Mouse (Mus musculus) CH12.LX (cell line): ENCODE measurements around the gene Spns3. TPM values are rescaled to one million over a fixed set of nuclear protein-coding genes. Genes with fewer than 3 reads are reported as not detected.

Experiments used
- DNase-seq: peaks from one replicate; pipeline ENCODE4 v3.0.0-alpha.2; 2013; ENCODE audit errors: extremely low read depth
- H3K27ac ChIP-seq: 2 replicates; pipeline ENCODE4 v1.5.1; 2012; ENCODE audit warnings: low read depth, mild to moderate bottlenecking, control low read depth, moderate library complexity; ENCODE audit not compliant: insufficient read depth
- H3K27me3 ChIP-seq: replicated peaks from 2 replicates; pipeline ENCODE3; 2012; ENCODE audit warnings: inconsistent platforms
- H3K36me3 ChIP-seq, 2 experiments: replicated peaks in 1 of 2; 2 replicates each; pipeline versions ENCODE3 to v1.6.1; 2012; ENCODE audit warnings: inconsistent platforms in 1 of 2, low read length in 1 of 2, mild to moderate bottlenecking in 1 of 2, mixed read lengths in 1 of 2, moderate library complexity in 1 of 2; ENCODE audit not compliant: control insufficient read depth in 1 of 2, insufficient read depth in 1 of 2
- H3K4me1 ChIP-seq, 2 experiments: 2 replicates each; pipeline ENCODE4 v1.6.1; 2012; ENCODE audit warnings: inconsistent platforms in 1 of 2, moderate library complexity in 1 of 2; ENCODE audit not compliant: insufficient read depth in 2 of 2, control insufficient read depth in 1 of 2
- H3K4me2 ChIP-seq: 2 replicates; pipeline ENCODE4 v1.6.1; 2012; ENCODE audit warnings: low read depth, mild to moderate bottlenecking, control low read depth; ENCODE audit not compliant: poor library complexity, insufficient read depth, severe bottlenecking
- H3K4me3 ChIP-seq, 3 experiments: fragments of 150-350 bp in 1 of 3; sonication (generic) in 1 of 3; replicated peaks in 1 of 3; 2 replicates each; pipeline versions ENCODE3 to v1.5.1; 2011 to 2012; ENCODE audit warnings: low read depth in 2 of 3, low read length in 2 of 3, mild to moderate bottlenecking in 2 of 3, moderate library complexity in 2 of 3, control low read depth in 1 of 3, improper control_type of control experiment in 1 of 3, inconsistent platforms in 1 of 3, mixed read lengths in 1 of 3; ENCODE audit not compliant: poor library complexity in 1 of 3
- H3K79me2 ChIP-seq: replicated peaks from 2 replicates; pipeline ENCODE4 v1.6.1; 2012; ENCODE audit warnings: mild to moderate bottlenecking, moderate library complexity; ENCODE audit not compliant: control insufficient read depth, poor library complexity, insufficient read depth, severe bottlenecking; ENCODE audit errors: extremely low read depth
- H3K9ac ChIP-seq: 2 replicates; pipeline ENCODE4 v1.6.1; 2012; ENCODE audit warnings: low read depth, mild to moderate bottlenecking, control low read depth, moderate library complexity; ENCODE audit not compliant: insufficient read depth
- H3K9me3 ChIP-seq: replicated peaks from 2 replicates; pipeline ENCODE3; 2012; ENCODE audit warnings: low read length, inconsistent platforms, mixed read lengths
- BHLHE40 ChIP-seq: IDR thresholded peaks from 2 replicates; pipeline ENCODE4 v1.6.1; 2011; ENCODE audit warnings: mild to moderate bottlenecking, low read depth, low read length, improper control_type of control experiment
- CHD1 ChIP-seq: IDR thresholded peaks from 2 replicates; pipeline ENCODE4 v1.6.1; 2012; ENCODE audit warnings: low read depth, low read length, improper control_type of control experiment, inconsistent platforms
- CHD2 ChIP-seq: IDR thresholded peaks from 2 replicates; pipeline ENCODE4 v1.6.1; 2011; ENCODE audit warnings: low read length, improper control_type of control experiment
- E2F4 ChIP-seq: IDR thresholded peaks from 2 replicates; pipeline ENCODE4 v1.6.1; 2011; ENCODE audit warnings: low read depth, low read length, improper control_type of control experiment; ENCODE audit not compliant: insufficient replicate concordance
- ELF1 ChIP-seq: IDR thresholded peaks from 2 replicates; pipeline ENCODE4 v1.6.1; 2014; ENCODE audit warnings: low read depth, mild to moderate bottlenecking, inconsistent platforms, low read length, improper control_type of control experiment
- EP300 ChIP-seq: IDR thresholded peaks from 2 replicates; pipeline ENCODE4 v1.6.1; 2011; ENCODE audit warnings: low read length, improper control_type of control experiment
- ETS1 ChIP-seq: conservative IDR thresholded peaks from 2 replicates; pipeline ENCODE4 v1.6.1; 2012; ENCODE audit warnings: low read depth, mild to moderate bottlenecking, inconsistent platforms, low read length, improper control_type of control experiment, moderate library complexity
- GABPA ChIP-seq: IDR thresholded peaks from 2 replicates; pipeline ENCODE4 v1.6.1; 2012; ENCODE audit warnings: low read depth, low read length, improper control_type of control experiment, inconsistent platforms; ENCODE audit not compliant: insufficient replicate concordance
- HCFC1 ChIP-seq: IDR thresholded peaks from 2 replicates; pipeline ENCODE4 v1.6.1; 2012; ENCODE audit warnings: low read depth, mild to moderate bottlenecking, inconsistent platforms, low read length, improper control_type of control experiment
- IRF4 ChIP-seq: IDR thresholded peaks from 2 replicates; pipeline ENCODE4 v1.6.1; 2014; ENCODE audit warnings: low read depth, mild to moderate bottlenecking, inconsistent platforms, low read length, improper control_type of control experiment
- JUN ChIP-seq: IDR thresholded peaks from 2 replicates; pipeline ENCODE4 v1.6.1; 2011; ENCODE audit warnings: low read depth, mild to moderate bottlenecking, low read length, improper control_type of control experiment, moderate library complexity; ENCODE audit not compliant: insufficient read depth
- KAT2A ChIP-seq: IDR thresholded peaks from 2 replicates; pipeline ENCODE4 v1.6.1; 2012; ENCODE audit warnings: low read length, improper control_type of control experiment, inconsistent platforms; ENCODE audit not compliant: insufficient replicate concordance
- MAFK ChIP-seq: IDR thresholded peaks from 2 replicates; pipeline ENCODE4 v1.6.1; 2011; ENCODE audit warnings: low read length, improper control_type of control experiment; ENCODE audit not compliant: insufficient replicate concordance
- MAX ChIP-seq: IDR thresholded peaks from 2 replicates; pipeline ENCODE4 v1.6.1; 2011; ENCODE audit warnings: low read length, improper control_type of control experiment
- MAZ ChIP-seq: IDR thresholded peaks from 2 replicates; pipeline ENCODE4 v1.6.1; 2012; ENCODE audit warnings: low read depth, mild to moderate bottlenecking, inconsistent platforms, low read length, improper control_type of control experiment, moderate library complexity
- MEF2A ChIP-seq: IDR thresholded peaks from 2 replicates; pipeline ENCODE4 v1.6.1; 2014; ENCODE audit warnings: low read depth, mild to moderate bottlenecking, inconsistent platforms, low read length, improper control_type of control experiment, borderline replicate concordance
- MXI1 ChIP-seq: IDR thresholded peaks from 2 replicates; pipeline ENCODE4 v1.6.1; 2011; ENCODE audit warnings: mild to moderate bottlenecking, low read depth, low read length, improper control_type of control experiment
- MYC ChIP-seq: IDR thresholded peaks from 2 replicates; pipeline ENCODE4 v1.6.1; 2011; ENCODE audit warnings: low read depth, mild to moderate bottlenecking, improper control_type of control experiment, low read length
- NELFE ChIP-seq: IDR thresholded peaks from 2 replicates; pipeline ENCODE4 v1.6.1; 2011; ENCODE audit warnings: low read depth, low read length, improper control_type of control experiment
- NRF1 ChIP-seq: IDR thresholded peaks from 2 replicates; pipeline ENCODE4 v1.6.1; 2014; ENCODE audit warnings: low read depth, mild to moderate bottlenecking, inconsistent platforms, low read length, improper control_type of control experiment, moderate library complexity
- PAX5 ChIP-seq: IDR thresholded peaks from 2 replicates; pipeline ENCODE4 v1.6.1; 2012; ENCODE audit warnings: low read length, inconsistent platforms, mixed read lengths
- POLR2AphosphoS2 ChIP-seq: IDR thresholded peaks from 2 replicates; pipeline ENCODE4 v1.6.1; 2011; ENCODE audit warnings: low read depth, low read length, improper control_type of control experiment
- RAD21 ChIP-seq: IDR thresholded peaks from 2 replicates; pipeline ENCODE4 v1.6.1; 2011; ENCODE audit warnings: low read depth, mild to moderate bottlenecking, low read length, improper control_type of control experiment, moderate library complexity
- SIN3A ChIP-seq: IDR thresholded peaks from 2 replicates; pipeline ENCODE4 v1.6.1; 2012; ENCODE audit warnings: low read length, improper control_type of control experiment, inconsistent platforms
- SMC3 ChIP-seq: IDR thresholded peaks from 2 replicates; pipeline ENCODE4 v1.6.1; 2011; ENCODE audit warnings: low read depth, low read length, improper control_type of control experiment
- USF1 ChIP-seq: IDR thresholded peaks from 2 replicates; pipeline ENCODE4 v1.6.1; 2014; ENCODE audit warnings: low read depth, mild to moderate bottlenecking, inconsistent platforms, low read length, improper control_type of control experiment
- ZC3H11A ChIP-seq: IDR thresholded peaks from 2 replicates; pipeline ENCODE4 v1.6.1; 2012; ENCODE audit warnings: low read depth, mild to moderate bottlenecking, inconsistent platforms, low read length, improper control_type of control experiment
- ZKSCAN1 ChIP-seq: IDR thresholded peaks from 2 replicates; pipeline ENCODE4 v1.6.1; 2012; ENCODE audit warnings: low read depth, inconsistent platforms, low read length, improper control_type of control experiment, borderline replicate concordance
- ZMIZ1 ChIP-seq: IDR thresholded peaks from 2 replicates; pipeline ENCODE4 v1.6.1; 2012; ENCODE audit warnings: low read depth, mild to moderate bottlenecking, inconsistent platforms, low read length, improper control_type of control experiment
- ZNF384 ChIP-seq: IDR thresholded peaks from 2 replicates; pipeline ENCODE4 v1.6.1; 2012; ENCODE audit warnings: low read depth, low read length, improper control_type of control experiment, inconsistent platforms
- dilution Hi-C: fragments of 300-500 bp; cut with MboI; formaldehyde crosslinking; loops from 2 replicates; pipeline ENCODE4 v1.14.3; 2020; ENCODE audit warnings: low sequenced_read_pairs; ENCODE audit not compliant: extremely low pct_unique_long_range_greater_than_20kb, extremely low pct_ligation_motif_present
- in situ Hi-C: fragments of 300-500 bp; cut with MboI; formaldehyde crosslinking; loops from 3 replicates; pipeline ENCODE4 v1.14.3; 2019; ENCODE audit warnings: low sequenced_read_pairs, low pct_ligation_motif_present, low pct_unique_long_range_greater_than_20kb, mixed read lengths
- polyA plus RNA-seq: library from polyadenylated mRNA; unstranded; fragments of >175 nt; gene quantifications from 2 replicates; pipeline ENCODE4 v1.2.1, GENCODE M21; 2012; ENCODE audit warnings: low read depth; ENCODE audit not compliant: insufficient read length
- total RNA-seq, 2 experiments: library from RNA; depleted of rRNA; stranded (reverse); fragments of 300-350 nt in 1 of 2; fragments of >200 nt in 1 of 2; gene quantifications; 2 replicates each; pipeline ENCODE4 v1.2.3; 2012 to 2014

The Spns3 gene
- 0.17 and 0.21 TPM in 2 replicates for total RNA-seq (2012; rRNA removed)
- total RNA-seq (2014; rRNA removed): 0.85 and 1.0 TPM in 2 replicates
- polyA plus RNA-seq: 1.6 and 1.8 TPM in 2 replicates

DNA sequence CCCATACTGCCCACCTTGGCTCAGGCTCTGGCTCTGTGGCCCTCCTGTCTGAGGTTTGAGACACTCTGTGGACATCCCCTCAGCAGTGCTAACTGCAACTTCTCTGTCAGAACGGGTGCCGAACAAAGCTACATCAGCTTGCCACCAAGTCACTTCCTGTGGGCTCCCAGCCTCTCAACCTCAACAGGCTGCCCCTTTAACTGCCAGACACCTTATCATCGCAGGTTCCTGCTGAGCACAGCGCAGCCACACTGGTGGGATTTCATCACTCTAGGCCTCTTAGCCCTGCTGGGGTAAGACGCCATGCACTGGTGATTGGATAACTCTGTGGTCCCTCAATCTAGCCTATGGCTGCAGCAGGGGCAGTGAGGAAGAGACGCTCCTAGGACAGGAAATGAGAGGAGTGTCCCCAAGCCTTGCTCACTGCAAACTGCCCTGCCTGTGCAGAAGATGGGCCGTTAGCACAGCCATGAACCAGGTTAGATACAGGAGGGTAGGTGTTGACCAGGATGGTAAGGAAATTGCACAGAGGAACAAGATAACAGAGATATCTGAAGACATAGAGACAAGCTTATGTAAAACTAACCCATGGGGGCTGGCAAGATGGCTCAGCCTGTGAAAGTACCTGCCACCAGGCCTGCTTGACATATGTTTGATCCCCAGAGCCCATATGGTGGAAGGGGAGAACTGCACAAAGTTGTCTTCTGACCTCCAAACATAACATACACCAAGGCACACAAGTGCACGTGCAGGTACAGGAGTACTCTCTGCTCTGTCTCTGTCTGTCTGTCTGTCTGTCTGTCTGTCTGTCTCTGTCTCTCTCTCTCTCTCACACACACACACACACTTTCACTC is at the start of gene Spns3:
Gene Spns3, minus strand, starts transcription at position 373 of the 855 bp plus-strand sequence.
- Histone ChIP-seq H3K4me1 (peaks cover 22 to 49% of the 10 kb centered on the region in 2 experiments), H3K4me3 (no peak within 1 kb of the TSS), H3K79me2 (no peaks in the 10 kb centered on the region), H3K27ac (no peak within 1 kb of the TSS), H3K36me3 (no peaks in the 10 kb centered on the region), H3K27me3 (no peaks in the 10 kb centered on the region), H3K9me3 (no peaks in the 10 kb centered on the region), H3K4me2 (no peak within 1 kb of the TSS), H3K9ac (no peak within 1 kb of the TSS)
- TF ChIP-seq MXI1 (no peak), USF1 (no peak), SMC3 (no peak), IRF4 (no peak), E2F4 (no peak), GABPA (no peak), KAT2A (no peak), RAD21 (no peak), JUN (no peak), NELFE (no peak), PAX5 (no peak), MYC (no peak)
- dilution Hi-C loops (no loop called here), in situ Hi-C loops (no loop called here)
- DNase-seq: no peak

DNA sequence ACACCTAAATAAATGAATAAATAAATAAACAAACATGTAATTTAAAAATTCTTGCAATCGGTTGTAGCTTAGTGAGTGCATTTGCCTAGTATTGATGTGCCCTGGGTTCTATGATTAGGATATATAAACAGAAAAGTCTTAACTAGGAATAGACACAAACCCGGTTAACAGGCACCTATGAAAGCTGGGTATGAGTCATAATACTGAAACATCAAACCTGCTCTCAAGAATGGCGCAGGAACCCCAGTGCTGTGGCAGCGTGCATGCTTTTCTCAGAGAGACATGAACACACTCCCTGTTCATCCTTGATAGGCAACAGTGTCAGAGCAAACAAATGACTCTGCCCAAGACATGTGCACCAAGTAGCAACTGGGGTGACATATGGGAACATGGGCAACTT is 47.5 kb upstream of the Spns3 start:
- H3K79me2 ChIP-seq: no peaks in the 10 kb centered on the region
- H3K9me3 ChIP-seq: no peaks in the 10 kb centered on the region
- no peak overlapping the region for H3K4me3 ChIP-seq
- peaks cover 28 to 42% of the 10 kb centered on the region in 2 experiments for H3K4me1 ChIP-seq
- H3K27ac ChIP-seq: no peak overlapping the region
- H3K9ac ChIP-seq: no peak overlapping the region
- dilution Hi-C loops (no loop called here), in situ Hi-C loops (no loop called here)
- H3K36me3 ChIP-seq: no peaks in the 10 kb centered on the region
- no peaks in the 10 kb centered on the region for H3K27me3 ChIP-seq
- no peak overlapping the region for H3K4me2 ChIP-seq
- DNase-seq: peak; percentile 27
- TF ChIP-seq PAX5: no peak
- TF ChIP-seq ETS1: no peak
- TF ChIP-seq MXI1: no peak; the same call in 1 of the 2 replicates
- no peak for TF ChIP-seq GABPA
- TF ChIP-seq NELFE: no peak
- TF ChIP-seq ZMIZ1: no peak
- peak; percentile 51; the same call in 1 of the 2 replicates for TF ChIP-seq MEF2A
- TF ChIP-seq MAFK: no peak
- no peak for TF ChIP-seq ZC3H11A
- no peak for TF ChIP-seq SIN3A
- TF ChIP-seq JUN: peak; percentile 84
- TF ChIP-seq ELF1: no peak
- no peak for TF ChIP-seq CHD1
- TF ChIP-seq ZNF384: no peak
- TF ChIP-seq BHLHE40: peak; percentile 51
- TF ChIP-seq CHD2: no peak
- TF ChIP-seq EP300: peak; percentile 74; the same call in 1 of the 2 replicates
- TF ChIP-seq MAZ: no peak
- no peak for TF ChIP-seq POLR2AphosphoS2
- TF ChIP-seq ZKSCAN1: no peak
- TF ChIP-seq NRF1: no peak
- no peak for TF ChIP-seq SMC3
- no peak; the same call in 1 of the 2 replicates for TF ChIP-seq MAX
- TF ChIP-seq KAT2A: no peak
- TF ChIP-seq RAD21: no peak
- TF ChIP-seq HCFC1: no peak
